24 mouse cellular contexts compared by ENCODE assay signal in genomic region chr9:46557781-46558180, GRCm38 (mm10).
"Had no signal": no experiment of that assay in that cellular context is flagged by ENCODE, and none has a peak within 500 bp of the region (broad histone marks: within the 10 kb centered on the region; RNA-seq: fewer than 3 reads in every experiment).

No protein-coding gene starts in this region.

- H3K4me3 ChIP-seq: heart, adult 2 months; heart, embryonic 13.5 days; heart, embryonic 15.5 days; hindbrain, embryonic 13.5 days; hindbrain, embryonic 15.5 days; kidney, embryonic 15.5 days; limb, embryonic 13.5 days; limb, embryonic 15.5 days; liver, embryonic 13.5 days had no signal

- H3K36me3 ChIP-seq: heart, embryonic 13.5 days; heart, embryonic 15.5 days; hindbrain, embryonic 13.5 days; hindbrain, embryonic 15.5 days; kidney, embryonic 15.5 days; limb, embryonic 13.5 days; limb, embryonic 15.5 days; liver, embryonic 13.5 days had no signal

- H3K4me2 ChIP-seq: heart, embryonic 11.5 days; heart, embryonic 13.5 days; heart, embryonic 15.5 days; hindbrain, embryonic 13.5 days; hindbrain, embryonic 15.5 days; kidney, embryonic 15.5 days; limb, embryonic 13.5 days; limb, embryonic 15.5 days; liver, embryonic 13.5 days had no signal

- DNase-seq: gastrocnemius, postnatal 14 days; gastrocnemius, postnatal 36 days; heart, adult 2 months; heart, postnatal 14 days; heart, postnatal 36 days; kidney, adult 11 months; kidney, adult 2 months; kidney, adult 9 months; kidney, postnatal 14 days; kidney, postnatal 36 days; layer of hippocampus, adult 9-11 months; layer of hippocampus, postnatal 36 days; liver, embryonic 13.5 days had no signal

- H3K4me1 ChIP-seq: kidney, embryonic 15.5 days; limb, embryonic 13.5 days; limb, embryonic 15.5 days; liver, embryonic 13.5 days had no signal

- H3K9ac ChIP-seq: heart, embryonic 13.5 days; heart, embryonic 15.5 days; hindbrain, embryonic 13.5 days; hindbrain, embryonic 15.5 days; kidney, embryonic 15.5 days; limb, embryonic 13.5 days; limb, embryonic 15.5 days; liver, embryonic 13.5 days had no signal

- H3K9me3 ChIP-seq: hindbrain, embryonic 13.5 days; hindbrain, embryonic 15.5 days; kidney, embryonic 15.5 days; limb, embryonic 15.5 days had no signal

- H3K27me3 ChIP-seq: hindbrain, embryonic 13.5 days; hindbrain, embryonic 15.5 days; kidney, embryonic 15.5 days; limb, embryonic 15.5 days; liver, embryonic 13.5 days had no signal

- ATAC-seq: intestine, embryonic 16.5 days had no signal

- H3K27ac ChIP-seq: heart, adult 2 months; heart, embryonic 13.5 days; heart, embryonic 15.5 days; hindbrain, embryonic 13.5 days; hindbrain, embryonic 15.5 days; hindbrain, postnatal 0 days; kidney, embryonic 15.5 days; kidney, postnatal 0 days; limb, embryonic 13.5 days; limb, embryonic 15.5 days; liver, embryonic 13.5 days had no signal
